Comparison of ENCODE assay signal across 8 mouse cellular contexts in genomic region chr12:16533331-16533828, GRCm38 (mm10).
DNase-seq lines count a peak whose midpoint lies in the region; ATAC-seq and TF ChIP-seq lines count a peak whose summit lies in the region.

No protein-coding gene starts in this region.

- peak; percentile 78 for ATAC-seq in Patski
- ATAC-seq in hindbrain, embryonic 15.5 days (ENCODE audit: low FRiP score, low read depth) = peak; percentile 77
- ATAC-seq in megakaryocyte progenitor cell, adult 5-6 weeks (replicated peaks; ENCODE audit: poor library complexity) = peak; percentile 73

- H3K9ac ChIP-seq in hindbrain, embryonic 15.5 days = 0 out of 2 replicates have a peak overlapping the region, but pooled peaks have one; percentile 2

- H3K36me3 ChIP-seq in hindbrain, embryonic 15.5 days = peaks cover 12% of the 10 kb centered on the region; the same call in 1 of the 2 replicates

- H3K4me1 ChIP-seq in hindbrain, embryonic 15.5 days (replicated peaks) = peaks cover 10% of the 10 kb centered on the region

- CTCF ChIA-PET in Patski (lab: Charles Lee) = interaction anchor here (1.0 to 1.8 kb wide), 3 partner anchors 10 to 997 kb away, joined by 3 to 10 read pairs (median 5); no protein-coding TSS in a partner anchor

- no peaks in the 10 kb centered on the region for H3K27me3 ChIP-seq in Patski
- no peaks in the 10 kb centered on the region for H3K27me3 ChIP-seq in hindbrain, embryonic 15.5 days

- peak; percentile 30 for DNase-seq in Patski (ENCODE audit: low read depth, low spot score)
- peak; percentile 96 for DNase-seq in cerebellum, postnatal 10 days
- peak; percentile 81 to 82 for DNase-seq in frontal cortex, postnatal 25 days (ENCODE audit: low spot score in 2 of 2)
- DNase-seq in left cerebral cortex, adult 11 months (ENCODE audit: low spot score) = peak; percentile 65
- peak; percentile 91 for DNase-seq in right cerebral cortex, postnatal 14 days
- DNase-seq in urinary bladder, postnatal 36 days (ENCODE audit: low spot score in 2 of 2) = peak; percentile 60 to 73

- POLR2A ChIA-PET in Patski (lab: Charles Lee) = no interaction called here

- H3K9me3 ChIP-seq in hindbrain, embryonic 15.5 days = no peaks in the 10 kb centered on the region

- WGBS in hindbrain, embryonic 15.5 days = 11% methylated on average over 4 of the region's 4 CpGs

- in situ Hi-C loops in Patski (cut with MboI; ENCODE audit: low pct_unique_long_range_greater_than_20kb) = loop anchor here (5.0 kb wide), 1 partner anchor 716 kb away; the partner anchor contains the start of gene Trib2

- TF ChIP-seq CTCF in Patski (IDR thresholded peaks at IDR 0.05) = peak; percentile 87

- H3K27ac ChIP-seq in hindbrain, embryonic 15.5 days (replicated peaks) = peak overlapping the region; percentile 77

- peak overlapping the region; percentile 24 for H3K4me2 ChIP-seq in hindbrain, embryonic 15.5 days

- H3K4me3 ChIP-seq in hindbrain, embryonic 15.5 days = no peak overlapping the region

Comparison
In these comparisons a context has a peak if more than half of its experiments do, and no peak if none do; other contexts are left out.
1. DNase-seq: peak in every context shown above with its lines; median percentile 96 in cerebellum, postnatal 10 days; 91 in right cerebral cortex, postnatal 14 days; 82 in frontal cortex, postnatal 25 days; 66 in urinary bladder, postnatal 36 days; 65 in left cerebral cortex, adult 11 months; 30 in Patski.